Mouse (Mus musculus): ENCODE data around the gene Adra1b. TPM values are rescaled to one million over a fixed set of nuclear protein-coding genes. Genes with fewer than 3 reads are reported as not detected.

Adra1b gene
- polyA plus RNA-seq, 2 experiments: 0.99 to 2.3 TPM

- no peaks in the 10 kb centered on the region for H3K4me1 ChIP-seq (ENCODE audit: control insufficient read depth, insufficient read depth, low read length)
- H3K27me3 ChIP-seq (ENCODE audit: control insufficient read depth, insufficient read depth, low read length): no peaks in the 10 kb centered on the region
- no peak for TF ChIP-seq POLR2A (IDR thresholded peaks at IDR 0.05; ENCODE audit: borderline replicate concordance, extremely low read depth, insufficient read depth, insufficient read length)
- no peak overlapping the region for H3K4me2 ChIP-seq (replicated peaks; ENCODE audit: low read depth, low read length, severe bottlenecking)
- H3K27ac ChIP-seq (replicated peaks; ENCODE audit: low read depth, low read length): no peak overlapping the region
- DNase-seq (ENCODE audit: low spot score) (no peak), ATAC-seq (ENCODE audit: low FRiP score, low read depth) (no peak)
- no peaks in the 10 kb centered on the region for H3K36me3 ChIP-seq (ENCODE audit: control insufficient read depth, insufficient read depth, low read length)
- WGBS: 59% methylated on average over 5 of the region's 5 CpGs
- H3K9ac ChIP-seq (ENCODE audit: low read depth, low read length, severe bottlenecking): no peak overlapping the region
- no peak overlapping the region for H3K4me3 ChIP-seq (replicated peaks; ENCODE audit: low read length)
- H3K9me3 ChIP-seq (ENCODE audit: control insufficient read depth, low read length): no peaks in the 10 kb centered on the region
Observed at GRCm38 (mm10) chr11:43823349-43823748, 77.7 kb downstream of the Adra1b start.

- Histone ChIP-seq H3K4me2 (replicated peaks; ENCODE audit: low read depth, low read length, severe bottlenecking) (no peak overlapping the region), H3K36me3 (ENCODE audit: control insufficient read depth, insufficient read depth, low read length) (no peaks in the 10 kb centered on the region), H3K9me3 (ENCODE audit: control insufficient read depth, low read length) (no peaks in the 10 kb centered on the region), H3K27ac (replicated peaks; ENCODE audit: low read depth, low read length) (no peak overlapping the region), H3K4me1 (ENCODE audit: control insufficient read depth, insufficient read depth, low read length) (no peaks in the 10 kb centered on the region), H3K27me3 (ENCODE audit: control insufficient read depth, insufficient read depth, low read length) (no peaks in the 10 kb centered on the region), H3K4me3 (replicated peaks; ENCODE audit: low read length) (no peak overlapping the region), H3K9ac (ENCODE audit: low read depth, low read length, severe bottlenecking) (no peak overlapping the region)
- DNase-seq (ENCODE audit: low spot score) (no peak), ATAC-seq (ENCODE audit: low FRiP score, low read depth) (no peak)
- no peak for TF ChIP-seq POLR2A (IDR thresholded peaks at IDR 0.05; ENCODE audit: borderline replicate concordance, extremely low read depth, insufficient read depth, insufficient read length)
- WGBS: 78% methylated on average over 11 of the region's 11 CpGs
Observed at GRCm38 (mm10) chr11:43820552-43821460, 80.2 kb downstream of the Adra1b start.

GRCm38 (mm10) chr11:43817368-43817923 is 83.6 kb downstream of the Adra1b start:
- Histone ChIP-seq H3K4me1 (ENCODE audit: control insufficient read depth, insufficient read depth, low read length) (no peaks in the 10 kb centered on the region), H3K27me3 (ENCODE audit: control insufficient read depth, insufficient read depth, low read length) (no peaks in the 10 kb centered on the region), H3K36me3 (ENCODE audit: control insufficient read depth, insufficient read depth, low read length) (no peaks in the 10 kb centered on the region), H3K9ac (ENCODE audit: low read depth, low read length, severe bottlenecking) (no peak overlapping the region), H3K9me3 (ENCODE audit: control insufficient read depth, low read length) (no peaks in the 10 kb centered on the region), H3K4me2 (replicated peaks; ENCODE audit: low read depth, low read length, severe bottlenecking) (no peak overlapping the region), H3K27ac (replicated peaks; ENCODE audit: low read depth, low read length) (no peak overlapping the region), H3K4me3 (replicated peaks; ENCODE audit: low read length) (no peak overlapping the region)
- ATAC-seq (ENCODE audit: low FRiP score, low read depth) (no peak), DNase-seq (ENCODE audit: low spot score) (no peak)
- TF ChIP-seq POLR2A (IDR thresholded peaks at IDR 0.05; ENCODE audit: borderline replicate concordance, extremely low read depth, insufficient read depth, insufficient read length): no peak
- 62% methylated on average over 9 of the region's 9 CpGs for WGBS

GRCm38 (mm10) chr11:43812535-43812934 is 88.5 kb downstream of the Adra1b start:
- no peaks in the 10 kb centered on the region for H3K9me3 ChIP-seq (ENCODE audit: control insufficient read depth, low read length)
- H3K36me3 ChIP-seq (ENCODE audit: control insufficient read depth, insufficient read depth, low read length): no peaks in the 10 kb centered on the region
- DNase-seq (ENCODE audit: low spot score) (no peak), ATAC-seq (ENCODE audit: low FRiP score, low read depth) (no peak)
- H3K9ac ChIP-seq (ENCODE audit: low read depth, low read length, severe bottlenecking): no peak overlapping the region
- H3K27me3 ChIP-seq (ENCODE audit: control insufficient read depth, insufficient read depth, low read length): no peaks in the 10 kb centered on the region
- no peak overlapping the region for H3K27ac ChIP-seq (replicated peaks; ENCODE audit: low read depth, low read length)
- H3K4me2 ChIP-seq (replicated peaks; ENCODE audit: low read depth, low read length, severe bottlenecking): no peak overlapping the region
- H3K4me1 ChIP-seq (ENCODE audit: control insufficient read depth, insufficient read depth, low read length): no peaks in the 10 kb centered on the region
- WGBS: 59% methylated on average over 5 of the region's 5 CpGs
- TF ChIP-seq POLR2A (IDR thresholded peaks at IDR 0.05; ENCODE audit: borderline replicate concordance, extremely low read depth, insufficient read depth, insufficient read length): no peak
- H3K4me3 ChIP-seq (replicated peaks; ENCODE audit: low read length): no peak overlapping the region

GRCm38 (mm10) chr11:43807732-43808131 is 93.3 kb downstream of the Adra1b start:
- no peak overlapping the region for H3K4me3 ChIP-seq (replicated peaks; ENCODE audit: low read length)
- 43% methylated on average over 5 of the region's 5 CpGs for WGBS

More at GRCm38 (mm10) chr11:43807732-43808131, 93.3 kb downstream of the Adra1b start:
- no peak for ATAC-seq (ENCODE audit: low FRiP score, low read depth)
- Histone ChIP-seq H3K9me3 (ENCODE audit: control insufficient read depth, low read length) (no peaks in the 10 kb centered on the region), H3K27ac (replicated peaks; ENCODE audit: low read depth, low read length) (no peak overlapping the region), H3K4me1 (ENCODE audit: control insufficient read depth, insufficient read depth, low read length) (no peaks in the 10 kb centered on the region), H3K27me3 (ENCODE audit: control insufficient read depth, insufficient read depth, low read length) (no peaks in the 10 kb centered on the region), H3K4me2 (replicated peaks; ENCODE audit: low read depth, low read length, severe bottlenecking) (no peak overlapping the region), H3K36me3 (ENCODE audit: control insufficient read depth, insufficient read depth, low read length) (no peaks in the 10 kb centered on the region), H3K9ac (ENCODE audit: low read depth, low read length, severe bottlenecking) (no peak overlapping the region)
- no peak for TF ChIP-seq POLR2A (IDR thresholded peaks at IDR 0.05; ENCODE audit: borderline replicate concordance, extremely low read depth, insufficient read depth, insufficient read length)
- no peak for DNase-seq (ENCODE audit: low spot score)

All from limb, embryonic 14.5 days (tissue).